Mouse (Mus musculus) forebrain, postnatal 0 days (tissue): ENCODE data around the gene Aldh3b2. TPM values are rescaled to one million over a fixed set of nuclear protein-coding genes. Genes with fewer than 3 reads are reported as not detected.
"Not testable (repeated sequence)": the region's sequence is repeated elsewhere in the genome, so short reads cannot be mapped to it uniquely, and the experiment has no call there.

ENCODE experiments used
- ATAC-seq: fragments of 200-750 bp; cut with Nextera tagmentation; 2 replicates; pipeline ENCODE4 v1.8.0; 2017; ENCODE audit warnings: mild to moderate bottlenecking, moderate library complexity
- DNase-seq: peaks from one replicate; pipeline ENCODE4 v3.0.0-alpha.2; 2015
- H3K27ac ChIP-seq: fragments of 300-500 bp; sonication (generic); 2 replicates; pipeline ENCODE4 v1.5.1; 2014; ENCODE audit warnings: low read depth, mild to moderate bottlenecking, antibody characterized with exemption, low read length, moderate library complexity, mixed read lengths
- H3K27me3 ChIP-seq: fragments of 300-500 bp; sonication (generic); 2 replicates; pipeline ENCODE4 v1.6.1; 2014; ENCODE audit warnings: mild to moderate bottlenecking, low read length, mixed read lengths; ENCODE audit not compliant: insufficient read depth
- H3K36me3 ChIP-seq: fragments of 300-500 bp; sonication (generic); 2 replicates; pipeline ENCODE4 v1.6.1; 2014; ENCODE audit warnings: mild to moderate bottlenecking, moderate library complexity; ENCODE audit not compliant: insufficient read depth
- H3K4me1 ChIP-seq: fragments of 300-500 bp; sonication (generic); 2 replicates; pipeline ENCODE4 v1.6.1; 2014; ENCODE audit warnings: antibody characterized with exemption; ENCODE audit not compliant: insufficient read depth
- H3K4me2 ChIP-seq: fragments of 300-500 bp; sonication (generic); 2 replicates; pipeline ENCODE4 v1.6.1; 2014; ENCODE audit warnings: low read depth, mild to moderate bottlenecking, moderate library complexity
- H3K4me3 ChIP-seq: fragments of 300-500 bp; sonication (generic); 2 replicates; pipeline ENCODE4 v1.5.1; 2014; ENCODE audit warnings: low read depth, low read length, mixed read lengths
- H3K9ac ChIP-seq: fragments of 300-500 bp; sonication (generic); 2 replicates; pipeline ENCODE4 v1.6.1; 2014; ENCODE audit warnings: mild to moderate bottlenecking
- H3K9me3 ChIP-seq: fragments of 300-500 bp; sonication (generic); 2 replicates; pipeline ENCODE4 v1.6.1; 2016; ENCODE audit warnings: low read length
- CTCF ChIP-seq: sonication (generic); IDR thresholded peaks from 2 replicates; pipeline ENCODE4 v1.5.1; 2016; ENCODE audit warnings: antibody characterized with exemption, control low read depth, low read depth
- WGBS: fragments of 180-500 bp; shearing (Covaris S2); extraction: QIAGEN DNeasy Blood & Tissue Kit; methylation state at CpG from one replicate; pipeline ENCODE4 v1.1.7; 2014; 5-methylcytosine and 5-hydroxymethylcytosine counted together
- polyA plus RNA-seq: library from polyadenylated mRNA; unstranded; fragments of >200 nt; fragmentation: Nextera tagmentation; extraction: Ambion mirVana; gene quantifications from 2 replicates; pipeline ENCODE4 v1.2.1, GENCODE M21; 2015
- total RNA-seq: library from RNA; depleted of rRNA; stranded (reverse); fragments of >200 nt; gene quantifications from 2 replicates; pipeline ENCODE4 v1.2.3, GENCODE M21; 2014

The Aldh3b2 gene
- total and polyA plus RNA-seq, 2 experiments from 2014 or later = 1.9 to 2.7 TPM

DNA sequence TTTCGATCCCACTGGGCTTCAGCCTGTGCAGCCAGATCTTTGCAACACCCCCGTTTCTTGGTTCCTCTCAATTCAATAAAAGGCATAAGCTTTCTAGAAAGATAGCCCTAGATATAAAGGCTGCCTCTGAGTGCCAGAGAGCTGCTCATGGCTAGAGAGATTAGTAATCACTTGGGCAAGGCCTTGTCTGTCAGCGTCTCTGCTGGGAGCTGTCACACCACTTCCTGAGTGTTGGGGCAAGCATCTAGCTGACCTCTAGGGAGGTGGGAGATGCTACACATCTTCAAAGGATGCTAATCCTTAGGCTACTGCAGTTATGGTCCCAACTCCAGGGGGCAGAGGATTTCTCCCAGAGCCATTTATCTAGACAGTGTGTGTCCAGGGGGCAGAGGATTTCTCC, 4.9 kb upstream of the Aldh3b2 start:
- no peaks in the 10 kb centered on the region for H3K27me3 ChIP-seq
- no peak for TF ChIP-seq CTCF
- DNase-seq = no peak
- no peaks in the 10 kb centered on the region for H3K4me1 ChIP-seq
- no peaks in the 10 kb centered on the region for H3K36me3 ChIP-seq
- no peak for ATAC-seq
- no peaks in the 10 kb centered on the region for H3K9me3 ChIP-seq
- no peak overlapping the region for H3K9ac ChIP-seq
- no peak overlapping the region for H3K27ac ChIP-seq
- no peak overlapping the region for H3K4me3 ChIP-seq
- no peak overlapping the region for H3K4me2 ChIP-seq
- 69% methylated on average over 3 of the region's 3 CpGs for WGBS

DNA sequence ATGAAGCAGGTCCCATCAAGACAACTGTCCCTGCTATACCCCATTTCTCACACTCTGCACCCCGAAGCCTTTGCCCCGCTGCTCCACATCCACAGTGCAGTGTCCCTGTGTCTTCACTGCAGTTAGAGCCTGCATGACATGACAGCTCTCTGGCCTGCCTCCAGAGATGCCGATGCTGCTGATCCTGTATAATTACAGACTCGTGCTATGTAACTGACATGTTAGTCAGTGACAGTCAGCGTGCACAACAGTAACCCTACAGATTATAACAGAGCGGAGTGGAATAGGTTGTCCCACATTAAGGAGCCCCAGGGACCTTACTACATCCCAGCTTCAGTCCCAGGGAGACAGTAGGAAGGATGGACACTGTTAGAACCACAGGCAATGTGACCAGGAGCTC, 2.5 kb downstream of the Aldh3b2 start:
- not testable (repeated sequence) for H3K9ac ChIP-seq, H3K4me3 ChIP-seq, H3K27ac ChIP-seq, H3K27me3 ChIP-seq, H3K4me1 ChIP-seq, DNase-seq, H3K4me2 ChIP-seq, H3K36me3 ChIP-seq, H3K9me3 ChIP-seq
- 49% methylated on average over 6 of the region's 6 CpGs for WGBS
- peak; percentile 78 for ATAC-seq

DNA sequence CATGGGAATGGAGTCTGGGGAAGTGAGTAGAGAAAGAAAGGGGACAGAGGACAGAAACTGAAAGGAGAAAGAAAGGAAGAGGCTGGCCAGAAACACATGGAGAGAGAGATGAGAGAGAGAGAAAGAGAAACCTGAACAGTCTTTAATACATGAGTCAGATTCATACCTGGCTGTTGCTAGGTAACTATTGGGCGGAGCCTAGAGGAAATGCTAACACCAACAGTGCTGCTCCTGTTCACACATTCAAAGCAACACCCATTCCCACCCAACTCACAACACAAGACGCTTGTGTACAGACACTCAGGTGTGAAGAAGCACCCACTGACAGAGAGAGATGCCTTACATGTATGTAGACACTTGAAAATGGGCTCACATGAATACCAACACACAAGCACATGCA, 3.7 kb downstream of the Aldh3b2 start:
- no peak overlapping the region for H3K4me3 ChIP-seq
- DNase-seq (no peak), ATAC-seq (no peak)
- H3K9ac ChIP-seq = no peak overlapping the region
- no peaks in the 10 kb centered on the region for H3K36me3 ChIP-seq
- no peaks in the 10 kb centered on the region for H3K4me1 ChIP-seq
- H3K4me2 ChIP-seq = no peak overlapping the region
- H3K27me3 ChIP-seq = no peaks in the 10 kb centered on the region
- TF ChIP-seq CTCF = no peak
- no peaks in the 10 kb centered on the region for H3K9me3 ChIP-seq
- no peak overlapping the region for H3K27ac ChIP-seq
- 75% methylated on average over 2 of the region's 2 CpGs for WGBS

DNA sequence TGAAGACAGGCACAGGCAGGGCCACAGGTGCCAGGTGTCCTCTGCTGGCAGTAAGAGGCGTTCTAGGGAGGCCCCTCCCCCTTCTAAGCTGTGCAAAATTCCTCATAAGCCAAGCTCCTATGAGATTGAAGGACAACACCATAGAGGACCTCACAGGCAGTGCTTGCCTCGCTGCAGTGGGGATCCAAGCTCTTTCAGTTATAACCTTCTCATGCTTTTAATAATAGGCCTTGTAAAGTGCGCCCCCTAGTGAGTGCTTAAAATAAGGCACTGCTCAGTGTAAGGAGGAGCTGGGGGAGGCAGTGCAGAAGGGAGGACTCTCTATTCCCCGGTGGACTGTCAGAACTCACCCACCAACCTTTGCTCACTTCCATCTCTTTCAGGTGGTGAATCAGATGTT, 8.2 kb downstream of the Aldh3b2 start:
- peak; percentile 87 for TF ChIP-seq CTCF
- Histone ChIP-seq H3K4me3 (no peak overlapping the region), H3K27ac (peak overlapping the region; percentile 40; the same call in 1 of the 2 replicates), H3K4me1 (no peaks in the 10 kb centered on the region), H3K4me2 (no peak overlapping the region), H3K27me3 (no peaks in the 10 kb centered on the region), H3K9me3 (no peaks in the 10 kb centered on the region), H3K9ac (no peak overlapping the region), H3K36me3 (no peaks in the 10 kb centered on the region)
- WGBS = 13% methylated on average over 4 of the region's 4 CpGs
- ATAC-seq (peak; percentile 94), DNase-seq (peak; percentile 88)

DNA sequence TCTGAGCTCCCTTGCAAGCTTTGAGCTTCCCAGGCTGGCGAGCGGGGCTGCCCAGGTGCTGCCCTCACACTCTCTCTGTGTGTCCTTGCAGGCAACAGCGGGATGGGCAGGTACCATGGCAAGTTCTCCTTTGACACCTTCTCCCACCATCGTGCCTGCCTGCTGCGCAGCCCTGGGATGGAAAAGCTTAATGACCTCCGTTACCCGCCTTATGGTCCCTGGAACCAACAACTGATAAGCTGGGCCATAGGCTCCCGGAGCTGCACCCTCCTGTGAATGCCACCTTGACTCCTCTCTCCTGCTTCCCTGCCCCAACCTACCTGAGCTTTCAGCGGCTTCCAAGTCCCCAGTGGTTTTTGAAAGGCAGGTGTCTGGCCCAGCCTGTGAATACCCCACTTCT, 8.8 kb downstream of the Aldh3b2 start:
- H3K9ac ChIP-seq = no peak overlapping the region
- WGBS = 79% methylated on average over 9 of the region's 9 CpGs

DNA sequence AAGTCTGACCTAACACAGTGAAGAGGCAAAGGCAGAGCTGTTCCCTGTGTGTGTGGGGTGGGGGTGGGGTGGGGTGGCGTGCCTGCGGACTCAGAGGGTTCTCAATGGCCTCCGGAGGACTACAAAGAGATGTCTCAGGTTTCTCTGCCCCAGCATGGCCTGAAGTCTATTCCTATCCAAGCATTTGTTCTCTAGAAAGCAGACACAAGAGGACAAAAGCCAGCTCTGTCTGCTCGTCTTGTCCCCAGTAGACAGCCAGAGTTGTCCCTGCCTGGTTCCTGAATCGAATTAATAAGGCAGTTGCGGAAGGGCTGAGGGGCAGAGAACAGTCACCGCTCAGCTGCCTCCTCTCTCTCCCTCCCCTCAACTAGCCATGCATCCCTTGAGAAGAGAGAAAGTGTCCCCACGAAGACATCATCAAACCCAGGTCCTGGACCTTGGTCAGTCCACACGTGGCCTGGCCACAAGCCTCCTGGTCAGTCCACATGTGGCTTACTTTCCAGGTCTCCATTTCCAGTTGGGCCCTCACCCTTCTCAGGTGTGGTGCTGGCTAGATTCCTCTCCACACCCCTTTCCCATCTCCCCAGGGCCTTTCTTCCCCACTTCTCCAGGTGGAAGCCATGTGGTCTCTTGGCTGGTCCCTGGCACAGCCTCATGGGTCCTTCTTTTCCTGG, 11.5 kb downstream of the Aldh3b2 start:
- H3K4me3 ChIP-seq = no peak overlapping the region
- no peaks in the 10 kb centered on the region for H3K9me3 ChIP-seq
- no peak overlapping the region for H3K9ac ChIP-seq
- no peak for DNase-seq
- no peak for ATAC-seq
- no peaks in the 10 kb centered on the region for H3K36me3 ChIP-seq
- H3K4me1 ChIP-seq = no peaks in the 10 kb centered on the region
- H3K4me2 ChIP-seq = no peak overlapping the region
- no peaks in the 10 kb centered on the region for H3K27me3 ChIP-seq
- 35% methylated on average over 9 of the region's 9 CpGs for WGBS
- no peak for TF ChIP-seq CTCF
- H3K27ac ChIP-seq = no peak overlapping the region

More for the DNA sequence above, 8.8 kb downstream of the Aldh3b2 start:
- no peak for ATAC-seq
- no peaks in the 10 kb centered on the region for H3K9me3 ChIP-seq
- H3K27me3 ChIP-seq = no peaks in the 10 kb centered on the region
- H3K4me2 ChIP-seq = no peak overlapping the region
- H3K36me3 ChIP-seq = no peaks in the 10 kb centered on the region
- no peak overlapping the region for H3K27ac ChIP-seq
- H3K4me3 ChIP-seq = no peak overlapping the region
- DNase-seq = no peak
- TF ChIP-seq CTCF = no peak
- H3K4me1 ChIP-seq = no peaks in the 10 kb centered on the region

DNA sequence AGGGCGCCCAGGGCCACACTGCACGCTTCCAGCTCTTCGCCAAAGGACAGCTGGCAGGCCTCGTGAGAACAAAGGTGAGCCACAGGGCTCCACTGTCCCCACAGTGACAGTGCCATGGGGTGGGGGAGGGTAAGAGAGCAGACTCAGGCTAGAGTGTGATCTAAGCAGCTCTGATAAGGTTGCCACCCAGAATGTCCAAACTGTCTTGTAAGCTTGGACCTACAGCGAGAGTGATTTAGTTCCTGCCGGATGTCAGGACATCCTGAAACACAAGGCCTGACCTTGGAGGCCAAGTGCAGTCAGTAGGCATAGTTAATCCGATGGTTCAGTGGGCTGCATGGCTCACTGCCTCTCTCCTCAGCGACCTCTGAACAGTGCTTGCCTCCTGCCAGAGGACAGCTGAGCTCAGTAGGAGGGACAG, 13.1 kb downstream of the Aldh3b2 start:
- Histone ChIP-seq H3K9ac (no peak overlapping the region), H3K4me3 (no peak overlapping the region), H3K27ac (no peak overlapping the region), H3K27me3 (no peaks in the 10 kb centered on the region), H3K9me3 (no peaks in the 10 kb centered on the region), H3K4me1 (no peaks in the 10 kb centered on the region), H3K36me3 (no peaks in the 10 kb centered on the region), H3K4me2 (no peak overlapping the region)
- no peak for DNase-seq
- TF ChIP-seq CTCF = no peak
- 33% methylated on average over 8 of the region's 8 CpGs for WGBS
- ATAC-seq = no peak
